Mouse (Mus musculus) stomach, postnatal 0 days (tissue): ENCODE measurements around the gene Tsga10. TPM values are rescaled to one million over a fixed set of nuclear protein-coding genes. Genes with fewer than 3 reads are reported as not detected.
"Not testable (repeated sequence)": the region's sequence is repeated elsewhere in the genome, so short reads cannot be mapped to it uniquely, and the experiment has no call there.

Source experiments
- ATAC-seq: fragments of 200-750 bp; cut with Nextera tagmentation; 2 replicates; pipeline ENCODE4 v1.8.0; 2017; ENCODE audit not compliant: low FRiP score, low TSS enrichment
- DNase-seq: peaks from one replicate; pipeline ENCODE4 v3.0.0-alpha.2; 2016; ENCODE audit warnings: low spot score
- H3K27ac ChIP-seq: fragments of 300-500 bp; sonication (generic); replicated peaks from 2 replicates; pipeline ENCODE4 v1.5.1; 2014; ENCODE audit warnings: mild to moderate bottlenecking, control low read depth
- H3K27me3 ChIP-seq: fragments of 300-500 bp; sonication (generic); 2 replicates; pipeline ENCODE4 v1.6.1; 2014; ENCODE audit warnings: low read length; ENCODE audit not compliant: control insufficient read depth, insufficient read depth
- H3K36me3 ChIP-seq: fragments of 300-500 bp; sonication (generic); 2 replicates; pipeline ENCODE4 v1.6.1; 2014; ENCODE audit warnings: low read length, mixed read lengths; ENCODE audit not compliant: control insufficient read depth, insufficient read depth
- H3K4me1 ChIP-seq: fragments of 300-500 bp; sonication (generic); replicated peaks from 2 replicates; pipeline ENCODE4 v1.6.1; 2014; ENCODE audit warnings: antibody characterized with exemption; ENCODE audit not compliant: control insufficient read depth, insufficient read depth
- H3K4me2 ChIP-seq: fragments of 300-500 bp; sonication (generic); replicated peaks from 2 replicates; pipeline ENCODE4 v1.6.1; 2014; ENCODE audit warnings: low read depth, mild to moderate bottlenecking, control low read depth, moderate library complexity
- H3K4me3 ChIP-seq: fragments of 300-500 bp; sonication (generic); 2 replicates; pipeline ENCODE4 v1.5.1; 2014; ENCODE audit warnings: low read depth, low read length, control low read depth
- H3K9ac ChIP-seq: fragments of 300-500 bp; sonication (generic); 2 replicates; pipeline ENCODE4 v1.6.1; 2014; ENCODE audit warnings: mild to moderate bottlenecking, low read length, control low read depth, mixed read lengths
- H3K9me3 ChIP-seq: fragments of 300-500 bp; sonication (generic); 2 replicates; pipeline ENCODE4 v1.6.1; 2016; ENCODE audit warnings: low read length; ENCODE audit not compliant: control insufficient read depth
- CTCF ChIP-seq: IDR thresholded peaks from 2 replicates; pipeline ENCODE4 v1.5.1; 2016; ENCODE audit warnings: antibody characterized with exemption, low read depth, mild to moderate bottlenecking, moderate library complexity
- EP300 ChIP-seq: optimal IDR thresholded peaks from 2 replicates; pipeline ENCODE3; 2016; ENCODE audit warnings: antibody characterized with exemption
- WGBS: fragments of 180-500 bp; shearing (Covaris S2); extraction: QIAGEN DNeasy Blood & Tissue Kit; methylation state at CpG from one replicate; pipeline ENCODE4 v1.1.7; 2014; 5-methylcytosine and 5-hydroxymethylcytosine counted together
- polyA plus RNA-seq: library from polyadenylated mRNA; unstranded; fragments of >200 nt; fragmentation: Nextera tagmentation; extraction: Ambion mirVana; gene quantifications from 2 replicates; pipeline ENCODE4 v1.2.1, GENCODE M21; 2015

The Tsga10 gene
- polyA plus RNA-seq, 1 experiment from 2014 or later, result 2.1 TPM

GRCm38 (mm10) chr1:37717415-37718195, 148.6 kb downstream of the Tsga10 start:
- WGBS, result 72% methylated on average over 14 of the region's 14 CpGs
- Histone ChIP-seq H3K9me3 (no peaks in the 10 kb centered on the region), H3K4me3 (no peak overlapping the region), H3K27me3 (no peaks in the 10 kb centered on the region), H3K4me1 (no peaks in the 10 kb centered on the region), H3K4me2 (no peak overlapping the region), H3K36me3 (no peaks in the 10 kb centered on the region), H3K27ac (no peak overlapping the region), H3K9ac (no peak overlapping the region)
- DNase-seq (no peak), ATAC-seq (no peak)
- TF ChIP-seq CTCF, result no peak
- no peak for TF ChIP-seq EP300

GRCm38 (mm10) chr1:37712357-37712737, 153.9 kb downstream of the Tsga10 start:
- H3K36me3 ChIP-seq, H3K4me3 ChIP-seq, DNase-seq, H3K4me1 ChIP-seq, H3K9me3 ChIP-seq, H3K27me3 ChIP-seq, H3K4me2 ChIP-seq, H3K9ac ChIP-seq: not testable (repeated sequence)
- WGBS, result 44% methylated on average over 4 of the region's 4 CpGs
- peak; percentile 78 for ATAC-seq
- H3K27ac ChIP-seq, result peak overlapping the region; percentile 30; the same call in 1 of the 2 replicates

GRCm38 (mm10) chr1:37711596-37712356, 154.5 kb downstream of the Tsga10 start:
- Histone ChIP-seq H3K9ac (no peak overlapping the region), H3K4me1 (peaks cover 2% of the 10 kb centered on the region; the same call in 1 of the 2 replicates), H3K4me3 (no peak overlapping the region), H3K9me3 (no peaks in the 10 kb centered on the region), H3K27ac (peak overlapping the region; percentile 30; the same call in 1 of the 2 replicates), H3K36me3 (no peaks in the 10 kb centered on the region), H3K4me2 (no peak overlapping the region), H3K27me3 (no peaks in the 10 kb centered on the region)
- ATAC-seq (peak; percentile 78), DNase-seq (no peak)
- TF ChIP-seq CTCF (no peak), EP300 (no peak)
- 67% methylated on average over 10 of the region's 10 CpGs for WGBS

DNA sequence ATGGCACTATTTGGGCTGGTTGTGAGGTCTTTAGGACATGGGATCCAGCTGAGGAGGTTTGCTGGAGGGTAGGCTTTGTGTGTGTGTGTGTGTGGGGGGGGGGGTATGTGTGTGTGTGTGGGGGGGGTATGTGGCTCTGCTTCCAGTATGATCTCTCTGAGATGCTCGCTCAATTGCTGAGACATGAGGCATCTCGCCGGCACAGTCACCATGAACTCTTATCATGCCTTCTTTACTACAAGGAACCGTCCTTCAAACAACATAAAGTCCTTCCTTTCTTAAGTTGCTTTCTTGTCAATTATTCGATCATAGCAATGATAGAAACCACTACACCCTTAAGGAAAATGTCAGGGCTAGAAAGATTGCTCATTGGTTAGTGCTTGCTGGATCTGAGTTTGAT, 155.1 kb downstream of the Tsga10 start:
- ATAC-seq, result no peak
- H3K4me2 ChIP-seq, result no peak overlapping the region
- no peaks in the 10 kb centered on the region for H3K9me3 ChIP-seq
- H3K9ac ChIP-seq, result no peak overlapping the region
- H3K4me1 ChIP-seq, result peaks cover 2% of the 10 kb centered on the region; the same call in 1 of the 2 replicates
- 86% methylated on average over 5 of the region's 5 CpGs for WGBS
- H3K4me3 ChIP-seq, result no peak overlapping the region
- no peak for DNase-seq
- H3K36me3 ChIP-seq, result no peaks in the 10 kb centered on the region
- TF ChIP-seq CTCF (no peak), EP300 (no peak)
- no peak overlapping the region for H3K27ac ChIP-seq
- H3K27me3 ChIP-seq, result no peaks in the 10 kb centered on the region

DNA sequence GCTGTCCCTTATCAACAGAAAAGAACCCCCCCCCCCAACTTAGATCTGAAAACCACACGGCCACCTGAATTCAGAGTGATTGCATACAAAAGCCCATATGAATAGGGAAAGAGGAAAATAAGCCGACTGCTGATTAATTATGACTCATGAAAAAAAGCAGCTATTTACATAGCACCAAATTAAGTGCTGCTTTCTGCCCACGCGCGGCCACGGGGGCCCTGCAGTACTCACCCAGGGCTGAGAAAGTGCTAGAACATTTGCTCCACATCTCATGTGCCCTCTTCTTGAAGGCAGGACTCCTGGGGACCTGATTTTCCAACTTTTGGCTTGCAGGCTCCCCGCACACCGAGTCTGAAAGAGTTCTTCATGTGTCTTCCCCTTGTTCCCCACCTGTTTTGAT, 156.5 kb downstream of the Tsga10 start:
- no peak overlapping the region for H3K4me3 ChIP-seq
- no peaks in the 10 kb centered on the region for H3K9me3 ChIP-seq
- H3K27ac ChIP-seq, result no peak overlapping the region
- H3K4me2 ChIP-seq, result no peak overlapping the region
- no peaks in the 10 kb centered on the region for H3K36me3 ChIP-seq
- H3K9ac ChIP-seq, result no peak overlapping the region
- WGBS, result 57% methylated on average over 8 of the region's 8 CpGs
- DNase-seq (no peak), ATAC-seq (0 out of 2 replicates have a peak, but pooled peaks have one; percentile 17)
- TF ChIP-seq EP300 (no peak), CTCF (no peak)
- no peaks in the 10 kb centered on the region for H3K27me3 ChIP-seq
- peaks cover 2% of the 10 kb centered on the region; the same call in 1 of the 2 replicates for H3K4me1 ChIP-seq
